Mouse (Mus musculus): ENCODE results near the gene Trpt1.
"Not testable (repeated sequence)": the region's sequence is repeated elsewhere in the genome, so short reads cannot be mapped to it uniquely, and the experiment has no call there.

The Trpt1 gene

DNA sequence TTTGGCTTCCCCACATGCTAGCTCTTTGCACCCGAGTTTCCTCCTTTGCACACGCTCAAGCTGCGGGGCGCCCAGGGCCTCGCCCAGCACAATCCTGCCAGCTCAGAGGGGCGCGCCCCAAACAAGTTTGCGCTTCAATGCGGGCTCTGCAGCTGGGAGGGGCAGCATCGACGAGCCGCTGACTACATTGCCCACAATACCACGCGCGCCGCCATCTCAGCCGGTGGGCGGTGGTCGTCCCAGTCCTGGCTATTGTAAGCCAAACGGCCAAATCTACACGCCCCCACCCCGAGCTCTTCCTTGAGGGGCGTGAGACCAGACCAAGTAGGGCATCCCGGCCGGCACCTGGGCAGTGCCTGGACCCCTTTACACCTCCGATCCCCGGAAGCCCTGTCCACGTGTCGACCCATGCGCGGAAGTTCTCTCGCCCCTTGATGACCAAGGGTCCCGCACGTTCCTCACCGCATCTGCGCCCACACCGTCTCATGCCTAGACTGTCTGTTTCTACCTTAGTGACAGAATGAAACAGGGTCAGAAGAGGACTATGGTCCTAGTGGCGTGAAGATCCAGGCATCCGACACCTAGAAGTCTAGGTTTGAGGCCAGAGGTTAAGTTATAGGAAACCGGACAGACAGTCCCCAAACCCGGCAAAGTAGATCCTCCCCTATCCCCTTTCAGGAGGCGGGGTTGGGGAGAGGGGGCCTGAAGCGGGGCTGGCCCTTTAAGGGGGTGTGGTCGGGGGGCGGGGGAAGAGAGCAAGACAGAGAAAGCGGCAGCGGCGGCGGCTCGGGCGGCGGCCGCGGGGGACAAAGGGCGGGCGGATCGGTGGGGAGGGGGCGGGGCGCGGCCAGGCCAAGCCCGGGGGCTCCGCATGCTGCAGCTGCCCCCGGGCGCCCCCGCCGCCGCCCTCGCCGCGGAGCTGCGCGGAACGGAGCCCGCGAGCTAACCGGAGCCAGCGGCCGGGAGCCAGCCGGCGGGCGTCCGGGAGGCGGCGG is 21.4 kb upstream of the Trpt1 start, which contains the start of gene Ppp1r14b:
Ppp1r14b (plus strand) TSS at position 758 of the 995 bp plus-strand sequence.
- peak; percentile 86 for DNase-seq (ENCODE audit: low read depth, low spot score)

GRCm38 (mm10) chr19:6975537-6976521 is 20.1 kb upstream of the Trpt1 start, which contains the start of gene Plcb3:
Plcb3 (minus strand) TSS chr19:6976470.
- DNase-seq (ENCODE audit: low read depth, low spot score), result peak; percentile 70

DNA sequence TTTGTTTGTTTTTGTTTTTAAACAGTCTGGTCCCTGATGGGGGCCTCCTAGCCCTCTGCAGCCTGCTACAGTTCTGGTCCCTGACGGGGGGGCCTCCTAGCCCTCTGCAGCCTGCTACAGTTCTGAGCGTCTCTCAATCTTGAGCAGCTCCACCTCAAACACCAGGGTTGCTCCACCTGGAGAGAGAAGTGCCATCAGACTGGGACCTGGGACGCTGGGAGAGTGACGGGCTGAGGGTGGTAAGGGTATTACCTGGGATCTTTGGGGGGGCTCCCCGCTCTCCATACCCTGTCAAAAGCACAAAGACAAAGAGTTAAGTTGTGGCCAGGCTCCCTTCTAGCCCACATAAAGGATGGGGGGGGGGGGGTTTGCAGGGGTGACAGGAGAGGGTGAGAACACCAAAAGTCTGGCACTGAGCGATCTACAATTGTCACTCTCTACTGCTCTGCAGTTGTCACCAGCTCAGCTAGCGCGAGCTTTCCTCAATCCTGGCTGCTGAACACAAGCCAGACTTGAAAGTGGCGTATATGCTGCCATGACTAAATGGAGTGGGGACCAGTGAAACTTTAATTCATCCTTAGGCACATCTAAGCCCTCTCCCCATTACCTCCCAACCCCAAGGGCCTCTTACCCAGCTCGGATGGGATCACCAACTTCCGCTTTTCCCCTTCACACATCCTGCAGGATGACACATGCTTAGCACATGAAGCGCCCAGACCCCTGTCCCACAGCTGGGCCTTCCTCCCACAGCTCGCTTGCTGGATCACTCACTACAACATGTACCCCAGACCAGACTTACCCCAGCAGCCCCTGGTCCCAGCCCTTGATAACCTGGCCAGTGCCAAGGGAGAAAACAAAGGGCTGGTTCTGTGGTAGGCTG is 17.9 kb upstream of the Trpt1 start:
- no peak for DNase-seq (ENCODE audit: low read depth, low spot score)

GRCm38 (mm10) chr19:6978639-6978974 is 17.3 kb upstream of the Trpt1 start:
- no peak for DNase-seq (ENCODE audit: low read depth, low spot score)

GRCm38 (mm10) chr19:6979001-6979479 is 16.9 kb upstream of the Trpt1 start:
- peak; percentile 62 for DNase-seq (ENCODE audit: low read depth, low spot score)

DNA sequence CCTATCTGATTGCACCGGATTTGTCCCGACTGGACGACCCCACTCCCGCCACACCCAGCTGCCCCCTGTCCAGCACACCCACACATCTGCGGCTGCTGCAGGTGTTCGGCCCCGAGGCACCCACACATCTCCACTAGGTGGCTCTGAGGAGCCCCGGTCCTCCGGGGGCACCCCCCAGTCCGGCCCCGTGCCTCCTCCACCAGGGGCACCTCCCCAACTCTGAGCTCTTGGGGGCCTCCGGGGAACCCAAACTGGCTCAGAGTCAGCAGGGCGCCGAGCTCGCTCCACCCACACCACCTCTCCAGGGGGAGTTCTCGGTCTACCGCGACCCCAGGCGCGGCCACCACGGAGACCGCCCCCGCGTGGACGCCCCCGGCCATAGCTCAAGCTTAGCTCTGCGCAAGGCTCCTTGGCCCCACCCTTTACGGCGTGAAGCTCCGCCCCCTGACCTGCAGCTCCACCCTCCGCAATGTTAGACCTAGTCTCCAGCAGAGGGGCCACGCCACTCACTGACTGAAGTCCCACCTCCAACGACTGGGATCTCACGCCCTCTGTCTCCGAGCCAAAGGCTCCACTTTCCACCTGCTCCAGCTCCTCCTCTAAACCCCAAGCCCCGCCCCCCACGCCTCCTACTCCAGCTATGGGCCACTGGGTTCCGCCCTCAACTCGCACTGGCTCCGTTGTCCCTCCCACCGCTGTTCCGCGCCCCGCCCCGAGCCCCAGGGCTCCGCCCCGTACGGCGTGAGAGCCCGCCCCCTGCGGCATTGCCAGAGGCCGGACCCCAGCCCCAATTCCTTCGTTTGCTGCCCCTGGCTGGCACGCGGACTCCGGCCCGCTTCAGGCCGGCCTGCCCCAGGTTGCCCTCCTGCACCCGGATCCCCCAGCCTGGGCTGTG is 16.2 kb upstream of the Trpt1 start:
- peak; percentile 99 for DNase-seq (ENCODE audit: low read depth, low spot score)

- DNase-seq (ENCODE audit: low read depth, low spot score), result peak; percentile 99
Observed at GRCm38 (mm10) chr19:6980381-6981093, 15.4 kb upstream of the Trpt1 start, which contains the start of gene Fkbp2. Fkbp2 (minus strand) TSS chr19:6980501.

GRCm38 (mm10) chr19:6981465-6981864 is 14.5 kb upstream of the Trpt1 start:
- DNase-seq (ENCODE audit: low read depth, low spot score), result no peak

DNA sequence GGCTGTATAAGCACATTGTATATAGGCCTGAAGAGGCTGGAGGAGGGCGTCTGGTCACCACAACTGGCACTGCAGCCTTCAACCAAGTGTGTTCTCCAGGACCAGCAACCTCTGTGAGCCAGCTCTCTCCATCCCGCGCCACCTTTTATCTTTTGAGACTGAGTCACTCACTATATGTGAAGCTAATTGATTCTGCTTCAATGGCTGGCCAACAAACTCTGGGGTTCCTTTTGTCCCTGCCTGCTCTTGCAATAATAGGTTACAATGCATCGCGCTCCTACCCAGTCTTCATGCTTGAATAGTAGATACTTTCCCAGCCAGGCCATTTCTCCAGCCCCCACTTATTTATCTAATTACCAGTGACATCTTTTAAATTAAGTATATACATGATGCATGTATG is 12.3 kb upstream of the Trpt1 start:
- DNase-seq (ENCODE audit: low read depth, low spot score), result no peak

- DNase-seq (ENCODE audit: low read depth, low spot score), result no peak
Observed at GRCm38 (mm10) chr19:6985300-6985699, 10.6 kb upstream of the Trpt1 start.

DNA sequence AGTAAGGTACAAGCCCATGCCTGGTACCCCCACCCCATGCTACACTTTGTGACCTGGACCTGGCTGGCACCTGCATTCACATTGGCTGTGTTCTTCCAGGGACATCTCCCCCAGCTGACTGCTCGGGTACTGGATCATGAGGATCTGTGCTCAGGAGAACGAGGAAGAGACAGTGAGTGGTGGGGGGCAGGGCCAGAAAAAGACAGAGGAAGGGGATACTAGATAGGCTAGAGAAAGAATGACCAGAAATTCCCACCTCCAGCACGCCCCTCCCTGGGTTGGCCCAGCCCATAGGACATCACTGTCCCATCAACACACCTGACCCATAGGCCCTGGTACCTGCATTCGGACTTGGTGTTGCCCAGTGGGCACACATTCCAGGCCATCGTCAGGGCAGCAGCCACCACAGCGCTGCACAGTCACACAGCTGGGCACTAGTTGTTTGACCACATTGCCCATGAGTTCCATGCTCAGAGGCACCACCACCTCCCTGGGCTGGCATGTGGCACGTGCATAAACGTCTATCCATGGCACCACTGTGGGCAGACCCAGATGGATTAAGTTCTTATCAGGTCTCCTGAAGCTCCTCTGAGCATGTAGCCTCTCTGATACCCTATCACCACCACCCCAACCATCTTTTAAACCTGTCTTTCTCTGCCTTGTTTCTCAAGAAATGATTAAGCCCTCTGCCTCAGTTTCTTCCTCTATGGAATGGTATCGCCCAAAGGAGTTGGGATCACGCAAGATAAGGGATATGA is 9.8 kb upstream of the Trpt1 start:
- no peak for DNase-seq (ENCODE audit: low read depth, low spot score)

DNA sequence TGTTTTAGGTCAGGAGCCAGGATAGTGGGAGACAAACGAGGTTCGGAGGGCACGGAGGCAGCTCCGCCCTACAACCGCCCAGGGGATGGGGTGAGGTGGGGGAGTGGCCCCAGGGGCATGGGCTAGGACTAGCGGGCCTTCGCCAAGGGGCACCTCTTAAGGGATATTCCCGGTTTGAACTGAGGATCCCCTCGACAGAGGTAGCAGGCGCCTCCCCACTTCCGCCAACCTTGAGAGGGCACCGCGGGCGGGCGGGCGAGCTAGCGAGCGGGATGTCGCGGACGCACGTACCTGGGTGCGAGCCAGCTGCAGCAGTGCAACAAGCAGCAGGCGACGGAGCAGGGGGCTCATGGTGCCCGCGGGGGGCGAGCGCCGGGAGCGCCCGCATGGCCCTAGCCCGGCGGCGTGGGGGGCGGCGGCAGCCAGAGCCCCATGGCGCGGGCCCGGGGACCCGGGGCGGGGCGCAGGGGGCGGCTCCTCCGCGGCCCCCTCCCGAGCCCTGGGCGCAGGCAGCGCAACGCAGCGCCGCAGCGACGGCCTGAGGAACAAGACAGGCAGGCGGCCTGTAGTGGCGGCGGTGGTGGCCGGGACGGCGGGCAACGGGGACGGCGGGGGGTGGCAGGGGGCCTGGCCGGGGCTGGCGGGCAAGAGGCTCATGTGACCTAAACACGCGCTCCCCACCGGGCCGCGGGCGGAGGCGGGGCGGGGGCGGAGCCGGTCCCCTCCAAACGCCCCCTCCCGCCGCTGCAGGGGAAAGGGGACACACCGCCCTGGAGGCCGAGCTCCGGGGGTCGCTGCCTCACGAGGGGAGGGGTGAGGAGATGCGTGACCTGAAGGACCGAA is 8.6 kb upstream of the Trpt1 start, which contains the start of gene Vegfb:
Vegfb (minus strand) TSS at position 591 of the 843 bp plus-strand sequence.
- DNase-seq (ENCODE audit: low read depth, low spot score), result peak; percentile 65

DNA sequence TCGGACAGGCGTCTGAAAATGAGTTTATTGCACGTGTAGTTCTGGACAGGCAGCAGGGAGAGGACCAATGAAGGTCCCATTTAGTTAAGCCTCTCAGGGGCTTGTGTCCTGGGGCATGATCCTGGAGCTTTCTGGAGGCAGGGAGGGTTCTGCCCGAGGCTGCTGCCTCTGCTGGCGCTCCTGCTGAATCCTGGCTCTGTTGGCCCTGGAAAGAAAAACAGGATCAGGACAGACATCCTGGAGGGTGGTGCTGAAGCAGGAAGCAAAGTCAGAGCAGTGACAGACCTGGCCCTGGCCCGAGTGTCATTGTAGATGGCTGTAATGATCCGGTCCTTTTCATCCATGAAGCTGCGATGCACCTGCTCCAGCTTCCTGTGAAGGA is 8.0 kb upstream of the Trpt1 start:
- no peak for DNase-seq (ENCODE audit: low read depth, low spot score)

DNA sequence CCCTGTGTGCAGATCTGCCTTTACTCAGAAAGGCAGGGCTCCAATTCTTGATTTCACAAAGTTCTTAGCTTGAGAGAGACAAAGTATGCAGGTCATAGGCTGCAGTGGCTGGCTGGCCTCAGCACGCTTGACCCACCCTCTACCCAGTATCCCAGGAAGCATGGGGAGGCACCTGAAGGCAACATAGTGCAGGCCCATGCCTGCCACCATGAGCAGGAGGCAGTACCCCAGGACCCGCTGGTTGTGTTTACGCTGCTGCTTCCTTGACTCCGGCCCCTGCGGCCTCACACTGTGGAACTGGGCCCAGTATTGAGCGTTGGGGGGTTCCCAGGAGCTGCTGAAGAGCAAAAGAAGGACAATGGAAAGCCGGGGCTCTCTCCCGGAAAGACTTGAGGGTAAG is 6.7 kb upstream of the Trpt1 start:
- no peak for DNase-seq (ENCODE audit: low read depth, low spot score)

- DNase-seq (ENCODE audit: low read depth, low spot score), result no peak
Observed at GRCm38 (mm10) chr19:6990712-6991111, 5.2 kb upstream of the Trpt1 start.

- DNase-seq (ENCODE audit: low read depth, low spot score), result not testable (repeated sequence)
Observed at GRCm38 (mm10) chr19:6991166-6991565, 4.8 kb upstream of the Trpt1 start.
